Mouse (Mus musculus) neural tube, embryonic 15.5 days (tissue): ENCODE results near the gene Erbin. TPM values are rescaled to one million over a fixed set of nuclear protein-coding genes. Genes with fewer than 3 reads are reported as not detected.

ENCODE experiments used
- ATAC-seq: fragments of 200-750 bp; cut with Nextera tagmentation; 2 replicates; pipeline ENCODE4 v1.8.0; 2017; ENCODE audit warnings: mild to moderate bottlenecking, moderate TSS enrichment, moderate library complexity; ENCODE audit not compliant: low FRiP score
- H3K27ac ChIP-seq: fragments of 300-500 bp; sonication (generic); replicated peaks from 2 replicates; pipeline ENCODE4 v1.5.1; 2015; ENCODE audit warnings: mild to moderate bottlenecking, inconsistent platforms
- H3K27me3 ChIP-seq: fragments of 300-500 bp; sonication (generic); replicated peaks from 2 replicates; pipeline ENCODE4 v1.6.1; 2015; ENCODE audit warnings: inconsistent platforms
- H3K36me3 ChIP-seq: fragments of 300-500 bp; sonication (generic); 2 replicates; pipeline ENCODE4 v1.6.1; 2015; ENCODE audit warnings: inconsistent platforms
- H3K4me1 ChIP-seq: fragments of 300-500 bp; sonication (generic); 2 replicates; pipeline ENCODE4 v1.6.1; 2015; ENCODE audit warnings: inconsistent platforms
- H3K4me2 ChIP-seq: fragments of 300-500 bp; sonication (generic); 2 replicates; pipeline ENCODE4 v1.6.1; 2015; ENCODE audit warnings: inconsistent platforms, mild to moderate bottlenecking, moderate library complexity
- H3K4me3 ChIP-seq: fragments of 300-500 bp; sonication (generic); replicated peaks from 2 replicates; pipeline ENCODE4 v1.5.1; 2015; ENCODE audit warnings: mild to moderate bottlenecking, inconsistent platforms
- H3K9ac ChIP-seq: fragments of 300-500 bp; sonication (generic); replicated peaks from 2 replicates; pipeline ENCODE4 v1.6.1; 2015; ENCODE audit warnings: mild to moderate bottlenecking, inconsistent platforms
- H3K9me3 ChIP-seq: fragments of 300-500 bp; sonication (generic); replicated peaks from 2 replicates; pipeline ENCODE4 v1.6.1; 2016; ENCODE audit warnings: inconsistent platforms
- WGBS: fragments of 180-500 bp; shearing (Covaris S2); methylation state at CpG from one replicate; pipeline ENCODE4 v1.1.7; 2015; ENCODE audit warnings: mixed read lengths; 5-methylcytosine and 5-hydroxymethylcytosine counted together
- polyA plus RNA-seq: library from polyadenylated mRNA; unstranded; fragments of >200 nt; fragmentation: Nextera tagmentation; extraction: Ambion mirVana; gene quantifications from 2 replicates; pipeline ENCODE4 v1.2.1, GENCODE M21; 2015

Gene Erbin
- polyA plus RNA-seq, 1 experiment from 2014 or later: 6.4 TPM

DNA sequence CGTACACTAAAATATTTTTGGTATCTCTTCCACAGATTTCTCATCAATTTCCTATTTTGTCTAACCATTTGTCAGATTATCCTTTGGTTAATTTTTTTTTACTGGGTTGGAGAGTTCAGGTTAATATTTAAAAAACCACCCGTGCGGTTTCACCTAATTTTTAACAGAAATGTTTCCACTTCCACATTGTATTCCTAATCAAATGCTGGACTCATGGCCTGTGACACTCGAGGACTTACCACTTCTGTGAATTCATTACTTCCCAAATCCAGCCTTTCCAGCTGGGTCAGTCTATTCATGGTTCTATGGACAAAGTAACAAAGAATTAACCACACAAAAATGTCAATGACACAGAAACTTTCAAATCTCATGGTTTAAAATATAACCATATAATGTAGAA is 58.3 kb downstream of the Erbin start:
- 79% methylated on average over 4 of the region's 4 CpGs for WGBS
- ATAC-seq: no peak
- Histone ChIP-seq H3K36me3 (peaks cover 12% of the 10 kb centered on the region), H3K27me3 (no peaks in the 10 kb centered on the region), H3K4me3 (no peak overlapping the region), H3K27ac (no peak overlapping the region), H3K9ac (no peak overlapping the region), H3K4me1 (no peaks in the 10 kb centered on the region), H3K4me2 (no peak overlapping the region), H3K9me3 (no peaks in the 10 kb centered on the region)

DNA sequence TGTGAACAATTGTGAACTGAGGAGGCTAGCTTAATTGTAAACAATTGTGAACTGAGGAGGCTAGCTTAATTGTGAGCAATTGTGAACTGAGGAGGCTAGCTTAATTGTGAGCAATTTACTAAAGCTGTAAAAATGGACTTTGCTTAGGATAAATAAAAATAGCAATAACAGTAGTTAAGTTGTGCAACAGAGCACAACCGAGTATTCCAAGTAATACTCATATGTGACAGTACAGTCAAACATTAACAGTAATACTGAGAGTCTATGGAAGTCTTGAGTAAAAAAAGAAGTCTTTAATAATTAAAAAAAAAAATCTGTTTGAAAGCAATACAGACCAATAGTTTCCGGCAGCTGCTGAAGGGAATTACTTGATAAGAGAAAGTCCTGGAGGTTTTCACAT is 61.3 kb downstream of the Erbin start:
- no peaks in the 10 kb centered on the region for H3K27me3 ChIP-seq
- WGBS: 88% methylated on average over 2 of the region's 2 CpGs
- no peak overlapping the region for H3K4me2 ChIP-seq
- no peaks in the 10 kb centered on the region for H3K9me3 ChIP-seq
- H3K9ac ChIP-seq: no peak overlapping the region
- ATAC-seq: no peak
- H3K27ac ChIP-seq: no peak overlapping the region
- no peaks in the 10 kb centered on the region for H3K4me1 ChIP-seq
- no peak overlapping the region for H3K4me3 ChIP-seq
- peaks cover 20% of the 10 kb centered on the region for H3K36me3 ChIP-seq

DNA sequence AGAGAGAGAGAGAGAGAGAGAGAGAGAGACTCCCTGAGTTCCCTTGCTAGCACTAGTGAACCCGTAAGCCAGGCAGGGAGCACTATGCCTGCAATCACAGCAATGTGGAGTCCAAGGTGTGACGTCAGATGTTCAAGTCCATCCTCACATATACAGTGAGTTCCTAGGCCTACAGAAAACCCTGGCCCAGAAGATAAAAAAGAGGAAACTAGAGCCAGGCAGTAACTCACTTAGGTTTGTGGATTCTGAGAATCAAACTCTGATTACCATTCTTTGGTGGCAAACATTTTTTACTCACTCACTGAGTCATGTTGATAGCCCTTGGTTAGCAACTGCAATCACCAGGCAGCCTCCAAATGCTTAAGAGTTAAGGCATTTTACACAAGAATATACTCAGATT is 72.7 kb downstream of the Erbin start:
- H3K9ac ChIP-seq: no peak overlapping the region
- no peaks in the 10 kb centered on the region for H3K27me3 ChIP-seq
- H3K27ac ChIP-seq: no peak overlapping the region
- WGBS: 91% methylated on average over 2 of the region's 2 CpGs
- H3K9me3 ChIP-seq: no peaks in the 10 kb centered on the region
- no peak overlapping the region for H3K4me2 ChIP-seq
- no peak overlapping the region for H3K4me3 ChIP-seq
- no peaks in the 10 kb centered on the region for H3K4me1 ChIP-seq
- peaks cover 9% of the 10 kb centered on the region; the same call in 1 of the 2 replicates for H3K36me3 ChIP-seq
- no peak for ATAC-seq

DNA sequence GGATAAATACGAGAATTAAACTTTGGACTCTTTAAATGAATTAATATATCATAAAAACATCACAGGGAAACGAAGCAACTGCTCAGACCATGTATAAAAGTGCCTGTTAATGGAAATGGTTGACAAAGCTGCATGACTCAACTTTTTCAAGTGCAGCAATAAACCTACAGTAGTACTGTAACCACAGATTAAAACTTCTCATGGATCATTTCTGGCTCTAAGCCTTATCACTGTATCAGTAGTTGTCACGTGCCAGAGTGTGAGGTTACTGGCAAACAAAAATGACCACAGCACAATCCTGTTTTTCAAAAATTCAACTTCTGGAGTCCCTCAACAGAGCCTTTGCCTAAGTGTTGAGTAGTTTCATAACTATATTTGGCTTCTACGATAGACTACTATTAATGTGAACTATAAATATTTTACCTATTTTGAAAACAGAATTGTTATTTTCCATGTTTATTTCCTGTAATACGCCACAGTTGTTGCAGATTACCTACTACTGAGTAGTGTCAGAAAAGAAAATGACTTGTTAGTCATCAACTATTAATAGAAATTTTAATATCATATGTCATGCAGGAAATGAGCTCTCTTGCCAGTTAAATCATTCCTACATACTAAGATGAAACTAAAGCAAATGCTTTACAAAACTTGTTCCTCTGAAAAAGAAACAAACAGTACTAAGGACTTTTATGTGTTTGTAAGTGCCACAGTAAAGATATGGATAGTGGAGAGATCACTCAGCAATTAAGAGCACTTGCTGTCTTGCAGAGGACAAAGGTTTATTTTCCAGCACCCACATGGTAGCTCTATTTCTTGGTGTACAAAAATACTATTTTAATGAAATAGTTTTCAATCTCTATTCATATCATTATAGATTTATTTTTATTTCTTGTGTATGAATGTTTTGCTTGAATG is 78.8 kb downstream of the Erbin start:
- no peak overlapping the region for H3K4me2 ChIP-seq
- WGBS: 93% methylated on average over 5 of the region's 5 CpGs
- H3K4me3 ChIP-seq: no peak overlapping the region
- H3K4me1 ChIP-seq: no peaks in the 10 kb centered on the region
- no peak overlapping the region for H3K9ac ChIP-seq
- no peak for ATAC-seq
- H3K36me3 ChIP-seq: peaks cover 43% of the 10 kb centered on the region
- H3K27me3 ChIP-seq: no peaks in the 10 kb centered on the region
- no peak overlapping the region for H3K27ac ChIP-seq
- no peaks in the 10 kb centered on the region for H3K9me3 ChIP-seq

DNA sequence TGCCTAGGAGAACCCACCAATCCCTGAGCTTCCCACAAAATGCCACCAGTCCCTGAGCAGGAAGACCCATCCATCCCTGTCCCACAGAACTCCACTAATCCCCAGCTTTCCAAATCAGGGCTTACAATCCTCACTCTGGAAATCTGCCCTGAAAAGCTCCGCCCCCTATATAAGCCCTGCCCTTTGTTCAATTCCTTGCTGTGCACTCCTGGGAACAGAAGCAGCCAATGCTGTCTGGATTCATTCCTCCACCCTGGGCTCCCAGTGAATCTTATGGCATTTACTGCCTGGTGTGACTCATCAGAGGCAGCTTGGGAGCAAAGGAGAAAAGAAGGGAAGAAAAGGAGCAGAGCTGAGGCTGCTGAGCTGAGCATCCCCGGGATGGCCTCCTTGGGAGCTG is 81.7 kb downstream of the Erbin start:
- peaks cover 51% of the 10 kb centered on the region for H3K36me3 ChIP-seq

DNA sequence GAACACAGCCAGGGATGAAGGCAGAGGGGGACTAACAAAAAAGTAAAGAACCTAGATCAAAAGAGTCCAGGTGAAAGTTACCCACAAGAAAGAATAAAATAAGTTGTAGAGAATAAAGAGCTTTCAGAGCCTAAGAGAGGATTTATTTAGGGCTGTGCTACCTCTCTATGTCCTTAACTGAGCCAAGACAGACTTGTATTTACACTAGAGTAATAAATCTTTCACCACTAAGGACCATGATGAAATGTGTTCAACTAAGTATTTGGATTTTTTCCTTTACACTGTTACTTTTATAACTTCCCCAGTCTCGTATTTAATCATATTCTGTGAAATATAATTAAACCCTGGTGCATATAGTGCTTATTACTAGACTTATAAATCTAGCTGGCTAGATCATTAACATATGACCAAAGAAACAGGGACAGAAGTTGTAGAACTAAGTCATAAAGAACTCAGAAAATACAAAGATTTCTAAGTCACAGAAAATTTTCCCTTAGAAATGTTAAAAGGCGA is 90.6 kb downstream of the Erbin start:
- ATAC-seq: no peak
- Histone ChIP-seq H3K27ac (no peak overlapping the region), H3K36me3 (peaks cover 19% of the 10 kb centered on the region), H3K9me3 (no peaks in the 10 kb centered on the region), H3K4me2 (no peak overlapping the region), H3K4me3 (no peak overlapping the region), H3K4me1 (no peaks in the 10 kb centered on the region), H3K27me3 (no peaks in the 10 kb centered on the region), H3K9ac (no peak overlapping the region)
- WGBS: 84% methylated on average over 2 of the region's 2 CpGs

More for the DNA sequence above, 81.7 kb downstream of the Erbin start:
- no peak overlapping the region for H3K4me2 ChIP-seq
- no peaks in the 10 kb centered on the region for H3K9me3 ChIP-seq
- no peaks in the 10 kb centered on the region for H3K4me1 ChIP-seq
- H3K27ac ChIP-seq: no peak overlapping the region
- 84% methylated on average over 2 of the region's 2 CpGs for WGBS
- no peak overlapping the region for H3K9ac ChIP-seq
- no peak overlapping the region for H3K4me3 ChIP-seq
- no peaks in the 10 kb centered on the region for H3K27me3 ChIP-seq
- no peak for ATAC-seq

DNA sequence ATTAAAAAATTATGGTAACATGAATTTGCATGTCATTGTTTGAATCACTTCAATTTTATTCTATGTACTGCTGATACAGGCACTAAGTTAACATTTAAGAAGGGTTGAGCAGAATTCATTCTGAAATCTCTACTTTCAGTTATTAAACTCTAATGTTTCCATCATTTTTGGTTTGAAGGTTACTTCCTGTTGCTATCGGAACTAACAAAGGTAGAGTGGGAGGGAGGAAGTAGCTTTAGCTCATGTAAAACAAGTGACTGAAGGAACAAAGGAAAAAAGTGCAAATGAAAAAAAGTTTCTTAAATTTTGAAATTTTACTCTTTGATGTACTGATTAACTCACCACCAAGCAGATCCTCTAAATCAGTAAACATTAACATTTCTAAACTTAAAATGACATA is 98.0 kb downstream of the Erbin start:
- Histone ChIP-seq H3K27me3 (no peaks in the 10 kb centered on the region), H3K4me2 (no peak overlapping the region), H3K36me3 (peaks cover 14% of the 10 kb centered on the region), H3K4me1 (no peaks in the 10 kb centered on the region), H3K9me3 (no peaks in the 10 kb centered on the region), H3K9ac (no peak overlapping the region), H3K27ac (no peak overlapping the region), H3K4me3 (no peak overlapping the region)
- 92% methylated on average over 1 of the region's 1 CpGs for WGBS
- ATAC-seq: no peak

DNA sequence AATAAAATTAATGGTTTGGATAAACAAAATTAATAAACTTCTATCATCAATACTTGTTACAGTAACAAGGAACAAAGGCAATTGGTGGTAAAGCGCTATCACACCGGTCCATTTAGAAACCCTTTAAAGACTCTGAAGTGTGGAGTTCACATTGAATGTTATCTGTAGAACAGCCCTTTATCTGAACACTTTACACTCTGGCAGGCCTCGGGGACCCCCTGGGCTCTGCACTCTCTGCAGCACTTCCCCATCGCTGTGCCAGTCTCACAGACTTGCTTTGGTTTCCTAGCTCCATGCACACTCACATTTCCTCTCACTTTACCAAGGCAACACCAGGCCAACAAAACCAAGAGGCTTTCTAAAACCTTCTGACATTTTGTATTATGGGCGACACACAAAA is 100.9 kb downstream of the Erbin start:
- ATAC-seq: no peak
- Histone ChIP-seq H3K36me3 (peaks cover 13% of the 10 kb centered on the region), H3K27me3 (no peaks in the 10 kb centered on the region), H3K27ac (no peak overlapping the region), H3K9me3 (no peaks in the 10 kb centered on the region), H3K4me3 (no peak overlapping the region), H3K9ac (no peak overlapping the region), H3K4me1 (no peaks in the 10 kb centered on the region), H3K4me2 (no peak overlapping the region)
- 87% methylated on average over 5 of the region's 5 CpGs for WGBS

DNA sequence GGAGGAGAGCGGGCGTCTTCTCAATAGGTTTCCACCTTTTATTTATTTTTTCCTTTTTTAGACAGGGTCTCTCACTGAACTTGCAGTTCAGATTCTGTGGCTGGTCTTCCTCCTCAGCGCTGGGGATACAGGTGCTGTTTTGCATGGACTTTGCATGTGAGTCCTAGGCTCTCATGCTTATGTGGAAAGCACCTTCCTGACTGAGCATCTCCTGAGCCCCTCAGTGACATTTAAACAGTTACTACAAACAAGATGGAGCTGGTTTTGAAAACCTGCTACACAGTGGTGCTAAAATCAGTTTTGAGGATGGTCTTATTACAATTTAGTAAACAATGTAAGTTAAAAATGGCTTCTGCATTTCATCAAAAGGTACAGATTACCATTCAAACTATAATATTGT is 102.4 kb downstream of the Erbin start:
- ATAC-seq: no peak
- Histone ChIP-seq H3K9me3 (no peaks in the 10 kb centered on the region), H3K27ac (no peak overlapping the region), H3K4me3 (no peak overlapping the region), H3K9ac (no peak overlapping the region), H3K27me3 (no peaks in the 10 kb centered on the region), H3K4me1 (no peaks in the 10 kb centered on the region), H3K4me2 (no peak overlapping the region), H3K36me3 (peaks cover 11% of the 10 kb centered on the region)
- WGBS: 95% methylated on average over 3 of the region's 3 CpGs

DNA sequence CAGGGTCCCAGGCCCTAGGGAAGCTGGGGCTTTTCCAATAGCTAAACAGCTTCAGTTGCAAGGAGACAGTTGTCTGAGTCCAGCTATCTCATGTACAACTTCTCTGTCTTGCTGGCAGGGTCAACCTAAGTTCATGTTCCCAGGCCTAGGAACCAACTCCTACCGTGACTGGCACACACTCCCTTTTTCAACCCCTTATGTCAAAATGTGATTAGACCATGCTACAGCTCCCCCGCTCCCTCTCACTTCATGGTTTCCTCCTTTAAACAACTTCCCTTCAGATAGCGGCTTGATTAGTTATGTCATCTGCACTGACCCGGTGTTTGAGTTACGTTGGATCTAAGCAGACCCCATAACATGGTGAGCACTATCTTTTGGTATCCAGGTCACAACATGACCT is 112.8 kb downstream of the Erbin start:
- H3K4me3 ChIP-seq: no peak overlapping the region
- H3K4me1 ChIP-seq: peaks cover 6% of the 10 kb centered on the region
- no peaks in the 10 kb centered on the region for H3K27me3 ChIP-seq
- H3K27ac ChIP-seq: no peak overlapping the region
- ATAC-seq: no peak
- no peaks in the 10 kb centered on the region for H3K9me3 ChIP-seq
- H3K36me3 ChIP-seq: no peaks in the 10 kb centered on the region; the same call in 1 of the 2 replicates
- H3K9ac ChIP-seq: no peak overlapping the region
- H3K4me2 ChIP-seq: no peak overlapping the region
- WGBS: 78% methylated on average over 5 of the region's 5 CpGs

DNA sequence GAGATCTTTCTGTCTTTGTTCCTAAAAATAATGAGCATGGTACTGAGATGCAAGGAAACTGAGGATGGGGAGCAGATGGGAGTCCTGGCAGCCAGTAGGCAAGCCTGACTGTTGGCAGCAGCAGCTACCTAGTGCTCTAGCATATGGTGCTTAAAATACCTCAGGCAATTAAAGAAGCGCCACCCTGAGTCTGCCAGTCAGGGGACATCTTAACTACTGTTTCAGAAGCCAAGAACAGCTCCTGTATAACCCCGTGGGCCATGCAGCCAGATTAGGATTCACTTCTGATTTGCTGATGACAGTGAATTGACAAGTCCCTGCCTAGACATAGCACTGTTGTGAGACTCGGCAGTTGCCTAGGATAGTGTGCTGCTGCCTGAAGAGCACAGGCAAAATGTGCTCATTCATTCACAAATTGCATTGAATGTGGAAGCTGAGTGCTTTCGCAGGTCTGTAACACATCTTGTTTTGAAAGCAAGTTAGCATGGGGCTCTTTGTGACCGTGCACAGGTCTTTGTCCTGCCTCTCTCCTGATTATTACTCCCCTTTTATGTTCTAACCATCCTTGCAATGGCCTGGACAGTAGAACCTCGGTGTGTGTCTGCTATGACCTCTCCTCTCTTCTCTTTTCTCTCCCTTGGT is 114.0 kb downstream of the Erbin start:
- H3K36me3 ChIP-seq: no peaks in the 10 kb centered on the region
- H3K4me2 ChIP-seq: no peak overlapping the region
- H3K9ac ChIP-seq: no peak overlapping the region
- 19% methylated on average over 6 of the region's 6 CpGs for WGBS
- H3K4me3 ChIP-seq: no peak overlapping the region
- H3K27me3 ChIP-seq: no peaks in the 10 kb centered on the region
- no peaks in the 10 kb centered on the region for H3K9me3 ChIP-seq
- peak; percentile 85 for ATAC-seq
- H3K27ac ChIP-seq: no peak overlapping the region; the same call in 1 of the 2 replicates
- H3K4me1 ChIP-seq: peaks cover 6% of the 10 kb centered on the region

DNA sequence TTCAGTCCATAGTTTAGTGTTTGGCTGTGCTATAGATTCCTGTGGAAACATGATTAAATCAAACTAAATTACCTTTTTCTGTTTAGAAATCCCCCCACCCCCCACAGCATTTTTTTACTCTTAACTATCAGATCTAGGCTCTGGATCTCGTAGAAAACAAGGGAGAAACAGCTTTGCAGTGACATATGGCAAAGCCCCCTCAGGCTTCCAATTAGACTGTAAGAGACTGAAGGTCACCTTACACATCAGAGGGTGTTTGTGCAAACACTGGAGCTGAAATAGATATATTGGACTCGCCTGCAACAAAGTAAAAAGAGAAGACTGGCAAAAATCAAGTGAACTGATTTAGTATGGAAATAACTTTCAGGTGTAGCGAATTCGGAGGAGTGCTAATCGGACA is 116.6 kb downstream of the Erbin start:
- H3K9me3 ChIP-seq: no peaks in the 10 kb centered on the region
- ATAC-seq: no peak
- no peak overlapping the region for H3K9ac ChIP-seq
- H3K4me2 ChIP-seq: no peak overlapping the region
- no peaks in the 10 kb centered on the region for H3K36me3 ChIP-seq
- H3K4me3 ChIP-seq: no peak overlapping the region
- 69% methylated on average over 5 of the region's 5 CpGs for WGBS
- no peaks in the 10 kb centered on the region for H3K27me3 ChIP-seq
- peaks cover 6% of the 10 kb centered on the region for H3K4me1 ChIP-seq
- no peak overlapping the region for H3K27ac ChIP-seq
